Mouse (Mus musculus): Measurements from ENCODE around the gene Shkbp1. TPM values are rescaled to one million over a fixed set of nuclear protein-coding genes. Genes with fewer than 3 reads are reported as not detected.

Shkbp1 gene
- total RNA-seq, 1 experiment from 2014 or later: 28.6 TPM

GRCm38 (mm10) chr7:27310306-27310705 lies 45.5 kb downstream of the Shkbp1 start:
- DNase-seq: peak; percentile 61

- DNase-seq: no peak
Measured at GRCm38 (mm10) chr7:27309832-27310231, 46.0 kb downstream of the Shkbp1 start.

DNA sequence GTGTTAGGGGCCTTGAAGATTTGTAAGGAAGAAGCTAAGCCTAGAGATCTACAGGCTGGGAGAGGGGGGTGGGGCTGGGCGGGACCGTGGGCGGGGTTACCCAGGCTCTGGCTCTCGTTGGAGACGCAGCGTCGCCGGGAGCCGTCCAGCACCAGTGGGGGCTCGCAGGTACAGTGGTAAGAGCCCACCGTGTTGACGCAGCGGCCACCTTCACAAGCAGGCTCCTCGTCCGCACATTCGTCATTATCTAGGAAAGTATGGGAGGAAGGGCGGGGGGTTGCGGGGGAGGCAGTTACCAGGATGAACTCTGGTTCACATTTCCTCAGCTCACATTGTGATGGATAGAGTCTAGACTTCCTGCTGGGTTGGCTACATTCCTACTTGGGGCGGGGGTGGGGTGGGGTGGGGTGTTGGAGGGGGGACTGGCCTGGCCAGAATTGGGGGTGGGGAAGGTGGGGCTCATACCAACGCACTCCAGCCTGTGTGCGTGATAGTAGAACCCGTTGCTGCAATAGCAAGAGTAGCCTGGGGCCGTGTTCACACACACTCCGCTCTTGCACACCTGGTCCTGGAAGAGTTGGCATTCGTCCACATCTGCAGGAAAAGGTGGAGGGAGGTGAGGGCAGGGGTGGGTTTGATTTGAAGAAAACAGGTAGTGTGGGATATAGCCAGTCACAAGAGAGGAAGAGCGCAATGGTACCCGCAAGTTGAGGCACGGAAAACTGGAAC lies 46.8 kb downstream of the Shkbp1 start:
- no peak for DNase-seq

- no peak for DNase-seq
Measured at GRCm38 (mm10) chr7:27307551-27307950, 48.3 kb downstream of the Shkbp1 start.

- peak; percentile 45 for DNase-seq
Measured at GRCm38 (mm10) chr7:27306161-27307160, 49.4 kb downstream of the Shkbp1 start.

DNA sequence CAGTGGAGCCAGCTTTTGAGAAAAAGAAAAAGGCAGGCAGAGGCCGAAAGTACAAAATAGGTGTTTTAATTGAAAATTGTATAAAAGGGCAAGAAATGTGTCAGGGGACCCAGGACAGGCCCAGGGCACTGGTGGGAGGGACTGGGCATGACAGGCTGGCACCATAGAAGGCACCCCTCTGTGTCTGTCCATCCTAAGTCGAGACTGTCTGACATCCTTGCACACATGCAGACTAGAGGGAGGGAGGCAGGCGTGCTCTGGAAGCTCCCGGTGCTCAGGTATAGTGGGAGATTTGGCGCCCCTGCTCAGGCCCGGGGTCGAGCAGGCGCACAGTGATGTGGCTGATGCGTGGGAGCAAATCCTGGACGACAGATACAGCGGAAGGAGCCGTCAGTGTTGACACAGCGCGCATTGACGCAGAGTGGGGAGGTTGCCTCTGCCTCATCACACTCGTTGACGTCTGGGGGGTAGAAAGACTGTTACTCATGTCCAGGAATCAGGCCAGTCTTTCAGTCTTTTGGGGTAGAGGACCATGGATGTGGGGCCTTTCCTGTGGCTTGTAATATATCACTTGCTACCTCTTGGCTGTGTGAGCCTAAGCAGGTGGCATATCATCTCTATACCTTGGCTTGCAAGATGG lies 50.6 kb downstream of the Shkbp1 start:
- DNase-seq: no peak

DNA sequence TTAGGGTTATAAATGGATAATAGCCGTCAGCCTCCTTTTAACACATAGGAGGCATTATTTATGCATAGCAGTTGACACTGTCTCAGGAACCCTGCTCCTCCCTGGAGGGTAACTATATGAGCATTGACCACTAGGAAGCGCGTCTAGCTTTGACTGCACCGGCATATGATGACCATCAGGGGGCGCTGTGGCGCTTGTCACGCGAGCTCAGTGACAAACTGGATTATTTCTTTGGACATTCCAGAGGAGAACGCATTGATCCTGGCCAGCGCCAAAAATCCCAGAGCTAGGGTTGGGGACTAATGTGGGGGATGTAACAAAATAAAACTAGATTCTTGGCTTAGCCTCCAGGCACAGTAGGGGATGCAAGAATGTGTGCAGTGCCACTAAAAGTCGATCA lies 53.6 kb downstream of the Shkbp1 start:
- DNase-seq: peak; percentile 80

- DNase-seq: no peak
Measured at GRCm38 (mm10) chr7:27300801-27301200, 55.0 kb downstream of the Shkbp1 start.

GRCm38 (mm10) chr7:27300351-27300750 lies 55.5 kb downstream of the Shkbp1 start:
- no peak for DNase-seq

DNA sequence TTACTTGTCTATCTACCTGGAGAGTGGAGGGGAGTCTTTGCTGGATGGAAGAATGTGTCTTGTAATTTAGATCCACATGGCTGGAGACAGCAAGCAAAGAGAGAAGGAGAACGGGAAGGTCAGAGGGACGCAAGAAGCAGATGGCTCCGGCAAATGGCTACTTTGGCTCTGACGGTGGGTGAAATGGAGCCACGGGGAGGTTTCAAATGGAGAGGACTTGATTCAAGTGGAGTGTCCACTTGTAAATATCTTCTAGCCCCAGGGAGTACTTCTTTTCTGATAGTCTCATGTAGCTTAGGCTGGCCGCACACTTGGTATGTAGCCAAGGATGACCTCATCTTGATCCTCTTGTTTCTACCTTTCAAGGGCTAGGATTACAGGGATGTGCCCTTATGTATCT lies 57.0 kb downstream of the Shkbp1 start:
- no peak for DNase-seq

- DNase-seq: no peak
Measured at GRCm38 (mm10) chr7:27298033-27298610, 57.7 kb downstream of the Shkbp1 start.

- DNase-seq: no peak
Measured at GRCm38 (mm10) chr7:27296518-27296917, 59.3 kb downstream of the Shkbp1 start.

GRCm38 (mm10) chr7:27295956-27296355 lies 59.9 kb downstream of the Shkbp1 start:
- DNase-seq: no peak

Other genes starting within 250 kb of the Shkbp1 start
- gene Cyp2f2, start 236.1 kb downstream of the Shkbp1 start, total RNA-seq (2021): 1,420 and 1,521 TPM in 2 replicates
- not detected in 2 replicates for gene Cyp2t4, start 202.3 kb downstream of the Shkbp1 start, total RNA-seq (2021)
- 108 and 120 TPM in 2 replicates for gene Egln2, start 189.2 kb downstream of the Shkbp1 start, total RNA-seq (2021)
- gene Rab4b, start 177.1 kb downstream of the Shkbp1 start, total RNA-seq (2021): 65.7 and 78.2 TPM in 2 replicates
- 0.62 TPM in 1 of 2 replicates, not detected in the other for gene Gm21983, start 174.9 kb downstream of the Shkbp1 start, total RNA-seq (2021)
- not detected in 2 replicates for gene Mia, start 174.9 kb downstream of the Shkbp1 start, total RNA-seq (2021)
- 23.6 and 28.0 TPM in 2 replicates for gene BC024978, start 160.2 kb downstream of the Shkbp1 start, total RNA-seq (2021)
- 108 and 114 TPM in 2 replicates for gene Snrpa, start 159.7 kb downstream of the Shkbp1 start, total RNA-seq (2021)
- 15.9 and 18.3 TPM in 2 replicates for gene Itpkc, start 127.4 kb downstream of the Shkbp1 start, total RNA-seq (2021)
- 74.4 and 90.3 TPM in 2 replicates for gene Coq8b, start 123.0 kb downstream of the Shkbp1 start, total RNA-seq (2021)
- 8.4 and 12.6 TPM in 2 replicates for gene Numbl, start 97.6 kb downstream of the Shkbp1 start, total RNA-seq (2021)
- 62.9 and 66.6 TPM in 2 replicates for gene Ltbp4, start 18.3 kb downstream of the Shkbp1 start, total RNA-seq (2021)
- gene Gm20479, start 1.4 kb upstream of the Shkbp1 start, total RNA-seq (2021): 0.91 TPM in 1 of 2 replicates, not detected in the other
- 0.62 and 2.1 TPM in 2 replicates for gene Sptbn4, start 91.7 kb upstream of the Shkbp1 start, total RNA-seq (2021)
- 51.7 and 52.7 TPM in 2 replicates for gene Blvrb, start 92.0 kb upstream of the Shkbp1 start, total RNA-seq (2021)
- 18.5 and 19.6 TPM in 2 replicates for gene Sertad3, start 117.7 kb upstream of the Shkbp1 start, total RNA-seq (2021)
- 24.1 and 26.7 TPM in 2 replicates for gene Sertad1, start 130.9 kb upstream of the Shkbp1 start, total RNA-seq (2021)
- 2.6 and 2.7 TPM in 2 replicates for gene Prx, start 143.3 kb upstream of the Shkbp1 start, total RNA-seq (2021)
- gene Hipk4, start 167.2 kb upstream of the Shkbp1 start, total RNA-seq (2021): 0.88 TPM in 1 of 2 replicates, not detected in the other
- gene Pld3, start 197.2 kb upstream of the Shkbp1 start, total RNA-seq (2021): 108 and 114 TPM in 2 replicates
- gene 2310022A10Rik, start 197.2 kb upstream of the Shkbp1 start, total RNA-seq (2021): 16.9 and 18.0 TPM in 2 replicates
- 150 and 209 TPM in 2 replicates for gene Akt2, start 235.5 kb upstream of the Shkbp1 start, total RNA-seq (2021)

All from adrenal gland, postnatal 25 days (tissue).